Mouse (Mus musculus): ENCODE results near the gene Itgb8.

DNA sequence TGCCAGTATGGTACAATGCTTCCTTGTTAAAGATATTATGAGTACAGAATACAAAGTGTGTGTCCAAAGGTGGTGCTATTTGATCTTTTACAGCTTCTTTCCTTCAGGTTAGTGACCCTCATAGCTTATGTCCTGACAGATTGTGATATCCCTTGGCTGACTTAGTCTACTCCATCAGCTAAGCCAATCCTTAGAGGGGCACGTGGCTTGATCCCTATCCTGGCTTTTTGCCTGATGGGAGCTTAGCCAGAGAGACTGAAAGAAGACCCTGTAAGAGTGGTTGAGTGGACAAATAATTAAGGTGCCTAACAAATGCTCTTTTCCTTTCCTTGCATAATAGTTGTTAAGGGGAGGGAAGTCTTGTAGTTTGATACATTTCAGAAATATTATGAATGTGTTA lies 73.9 kb downstream of the Itgb8 start:
- TF ChIP-seq CTCF (IDR thresholded peaks at IDR 0.05; ENCODE audit: control insufficient read depth, insufficient read depth, low read length) (no peak), POLR2A (IDR thresholded peaks at IDR 0.05; ENCODE audit: borderline replicate concordance, control insufficient read depth, low read depth, low read length) (no peak)

All from bone marrow, adult 2 months (tissue).